Mouse (Mus musculus): ENCODE results near the gene Arl6ip4. TPM values are rescaled to one million over a fixed set of nuclear protein-coding genes. Genes with fewer than 3 reads are reported as not detected.

The Arl6ip4 gene
- 10 to 100 TPM; 54.3 to 60.0 TPM for total RNA-seq (2021)
- long read RNA-seq, transcript Arl6ip4-201 (5 exons, 1,192 nt), result major isoform, 87 of 102 reads
- long read RNA-seq, partial matches to known transcripts, result 5 of 102 reads
- long read RNA-seq, other reads (novel, unspliced or antisense), result 5 of 102 reads

DNA sequence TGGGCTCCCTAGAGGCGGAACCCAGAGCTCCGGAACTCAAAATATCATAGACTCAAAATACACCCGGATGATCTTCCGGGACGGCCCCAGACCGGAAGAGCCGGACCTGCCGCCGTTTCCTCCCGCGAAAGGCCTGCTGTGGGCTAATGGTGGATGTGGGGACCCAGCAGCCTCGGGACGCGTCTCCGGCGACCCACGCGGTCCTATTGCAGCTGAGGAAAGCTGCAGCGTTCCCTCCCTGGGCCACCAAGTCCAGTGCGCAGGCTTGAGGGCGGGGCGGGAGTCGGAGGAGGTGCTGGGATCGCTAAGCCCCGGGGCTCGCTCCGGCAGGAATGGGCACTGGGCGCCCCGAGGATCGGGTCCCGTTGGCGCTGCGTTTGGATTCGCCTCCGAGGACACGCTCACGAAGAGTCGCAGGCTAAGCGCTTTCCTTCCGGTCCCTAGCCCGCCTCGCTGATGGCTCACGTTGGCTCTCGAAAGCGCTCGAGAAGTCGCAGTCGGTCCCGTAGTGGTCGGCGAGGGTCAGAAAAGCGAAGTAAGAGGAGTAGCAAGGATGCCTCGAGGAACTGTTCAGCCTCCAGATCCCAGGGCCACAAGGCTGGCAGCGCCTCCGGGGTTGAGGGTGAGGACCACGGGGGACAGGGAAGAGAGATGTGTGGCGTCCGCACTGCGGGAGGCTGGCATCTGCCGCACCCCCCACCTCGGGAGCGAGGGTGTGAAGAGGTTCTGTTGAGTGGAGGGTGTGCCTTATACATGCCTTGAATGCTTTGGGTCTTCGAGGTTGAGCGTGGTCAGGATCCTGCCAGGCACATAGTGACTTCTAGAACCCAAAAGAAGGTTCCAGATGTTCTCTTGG is at the start of gene Arl6ip4:
Gene Arl6ip4, plus strand, starts transcription at position 100 of the 856 bp plus-strand sequence.
- DNase-seq (ENCODE audit: low spot score in 2 of 2), result peak; percentile 86 to 91

DNA sequence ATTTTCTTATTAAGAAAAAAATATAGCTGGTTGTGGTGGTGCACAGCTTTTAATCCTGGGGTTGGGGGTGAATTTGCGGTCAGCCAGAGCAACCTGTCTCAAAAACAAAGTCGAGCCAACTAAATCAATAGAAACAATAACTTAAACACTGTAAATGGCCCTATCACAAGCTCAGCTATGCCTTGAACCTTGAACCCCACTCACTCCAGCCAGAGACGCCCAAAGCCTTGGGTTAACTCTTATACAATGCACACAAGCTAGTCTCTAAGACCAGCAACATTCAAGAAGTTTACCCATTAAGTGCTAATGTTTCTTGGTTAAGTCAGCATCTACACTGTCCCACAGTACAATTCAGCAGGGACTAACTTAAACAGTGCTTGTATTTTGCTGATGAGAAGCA is 46.2 kb upstream of the Arl6ip4 start:
- no peak for DNase-seq (ENCODE audit: low spot score in 2 of 2)

DNA sequence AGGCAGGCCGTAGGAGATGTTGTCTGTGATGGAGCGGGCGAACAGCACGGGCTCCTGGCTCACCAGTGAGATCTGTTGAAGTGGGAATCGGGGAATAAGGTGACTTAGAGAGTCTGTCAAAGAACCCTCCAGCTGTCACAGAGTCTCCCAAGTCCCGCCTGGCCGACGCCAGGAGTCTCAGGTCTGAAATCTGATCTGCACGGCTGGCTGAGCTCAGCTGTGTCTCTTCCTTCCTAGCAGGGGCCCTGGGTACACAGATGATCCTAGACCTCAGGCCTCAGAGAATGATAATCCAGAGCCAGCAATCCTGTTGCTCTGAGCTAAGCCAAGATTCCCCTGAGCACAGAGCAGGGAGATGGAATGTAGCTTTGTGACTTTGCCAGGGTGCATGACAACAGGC is 42.2 kb upstream of the Arl6ip4 start:
- DNase-seq (ENCODE audit: low spot score in 2 of 2), result no peak

DNA sequence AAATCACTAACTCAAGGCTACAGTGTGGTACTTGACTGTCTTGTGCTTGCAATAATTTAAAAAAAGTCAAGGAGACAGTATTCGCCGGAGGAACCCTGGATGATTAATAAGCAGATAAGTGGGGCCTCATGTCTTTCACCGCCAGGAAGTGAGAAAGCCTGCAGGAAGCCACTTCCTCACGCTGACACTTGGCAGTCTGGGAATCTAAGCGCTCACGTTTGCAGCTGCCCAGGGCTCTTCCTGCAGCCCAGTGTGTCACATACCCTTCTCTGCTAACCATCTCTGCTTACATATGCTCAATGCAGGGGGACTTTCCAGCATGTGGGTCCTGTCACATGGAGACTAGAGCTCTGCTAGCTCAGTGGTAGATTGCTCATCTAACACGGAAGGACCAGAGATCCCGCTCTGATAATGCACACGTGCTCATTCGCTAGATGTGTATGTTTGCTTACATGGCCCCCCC is 41.0 kb upstream of the Arl6ip4 start:
- no peak for DNase-seq (ENCODE audit: low spot score in 2 of 2)

DNA sequence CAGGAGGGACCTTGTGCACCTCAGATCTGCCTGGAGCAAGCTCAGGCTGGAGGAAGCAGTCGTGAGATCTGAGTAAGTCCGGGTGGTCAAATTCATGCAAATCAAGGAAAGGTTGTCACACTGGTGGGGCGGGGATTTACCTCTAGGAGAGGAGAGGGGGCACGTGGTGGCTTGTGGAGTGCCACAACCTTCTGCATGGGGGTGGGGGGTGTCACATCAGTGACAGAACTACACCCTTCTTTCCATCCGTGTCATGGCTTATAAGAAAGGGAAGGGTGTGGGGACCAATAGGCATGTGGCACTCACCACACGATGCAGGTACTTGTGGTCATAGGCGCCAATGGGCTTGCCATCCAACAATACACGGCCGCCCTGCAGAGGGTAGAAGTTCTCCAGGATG is 40.2 kb upstream of the Arl6ip4 start:
- DNase-seq (ENCODE audit: low spot score in 2 of 2), result no peak

DNA sequence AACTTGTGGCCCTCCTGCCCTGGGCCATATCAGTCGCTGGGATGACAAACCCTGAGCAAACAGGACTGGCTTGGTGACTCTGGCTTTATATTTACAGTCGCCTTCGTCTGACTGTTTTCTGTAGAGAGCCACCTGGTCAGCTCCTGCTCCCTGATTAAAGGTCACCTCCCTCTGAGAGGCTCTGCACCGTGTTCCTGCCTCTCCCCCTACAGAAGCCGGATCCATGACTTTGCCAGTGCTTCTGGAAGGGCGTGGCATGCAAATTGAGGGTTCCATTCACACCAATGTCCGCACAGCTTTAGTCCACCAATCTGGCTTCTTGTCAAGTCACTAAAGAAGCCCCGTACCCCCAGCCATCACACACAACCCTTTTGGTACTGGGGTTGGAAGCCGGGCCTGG is 39.3 kb upstream of the Arl6ip4 start:
- DNase-seq (ENCODE audit: low spot score in 2 of 2), result no peak

DNA sequence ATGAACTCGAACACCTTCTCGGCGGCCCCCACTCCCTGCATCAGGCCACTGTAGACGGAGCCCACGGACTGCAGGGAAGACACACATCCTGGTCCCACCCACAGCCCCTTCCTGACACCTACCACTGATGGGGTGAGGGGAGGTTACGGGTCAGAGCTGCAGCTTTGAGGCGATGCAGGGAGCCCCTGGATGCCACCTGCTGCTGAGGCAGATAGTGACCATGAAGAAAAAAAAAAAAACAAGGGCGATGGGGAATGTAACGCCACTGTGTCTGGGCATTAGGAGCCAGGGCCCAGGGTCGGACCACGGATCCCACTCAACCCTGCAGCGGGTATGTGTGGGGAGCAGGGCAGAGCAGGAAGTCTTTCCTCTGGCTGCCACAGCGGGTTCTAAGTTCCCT is 38.6 kb upstream of the Arl6ip4 start:
- DNase-seq (ENCODE audit: low spot score in 2 of 2), result no peak

DNA sequence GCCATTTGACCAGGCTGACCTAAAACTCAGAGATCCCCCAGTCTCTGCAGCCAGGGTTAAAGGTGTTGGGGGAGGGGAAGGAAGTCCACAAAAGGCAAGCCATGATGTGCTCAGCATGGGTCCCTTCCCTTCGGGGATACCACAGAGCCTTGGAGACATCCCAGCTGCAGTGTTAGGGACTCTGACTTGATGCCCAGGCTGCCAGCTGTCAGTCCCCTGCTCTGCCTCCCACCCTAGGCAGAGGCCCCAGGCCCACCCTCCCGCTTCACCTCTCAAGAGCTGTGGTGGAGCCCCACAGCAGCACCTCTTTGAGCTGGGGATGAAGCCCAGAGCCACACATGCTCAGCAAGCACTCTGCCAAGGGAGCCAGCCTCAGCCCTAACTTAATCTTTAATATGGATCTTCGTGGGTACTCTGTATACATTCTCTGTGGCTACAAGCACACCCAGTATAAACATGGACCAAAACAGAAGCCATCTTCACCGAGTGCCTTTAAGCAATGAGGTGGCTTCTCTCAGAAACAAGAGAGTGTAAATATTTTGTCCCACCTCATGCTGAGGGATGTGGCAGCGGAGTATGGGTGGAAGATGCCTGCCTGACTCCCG is 37.9 kb upstream of the Arl6ip4 start:
- no peak for DNase-seq (ENCODE audit: low spot score in 2 of 2)

DNA sequence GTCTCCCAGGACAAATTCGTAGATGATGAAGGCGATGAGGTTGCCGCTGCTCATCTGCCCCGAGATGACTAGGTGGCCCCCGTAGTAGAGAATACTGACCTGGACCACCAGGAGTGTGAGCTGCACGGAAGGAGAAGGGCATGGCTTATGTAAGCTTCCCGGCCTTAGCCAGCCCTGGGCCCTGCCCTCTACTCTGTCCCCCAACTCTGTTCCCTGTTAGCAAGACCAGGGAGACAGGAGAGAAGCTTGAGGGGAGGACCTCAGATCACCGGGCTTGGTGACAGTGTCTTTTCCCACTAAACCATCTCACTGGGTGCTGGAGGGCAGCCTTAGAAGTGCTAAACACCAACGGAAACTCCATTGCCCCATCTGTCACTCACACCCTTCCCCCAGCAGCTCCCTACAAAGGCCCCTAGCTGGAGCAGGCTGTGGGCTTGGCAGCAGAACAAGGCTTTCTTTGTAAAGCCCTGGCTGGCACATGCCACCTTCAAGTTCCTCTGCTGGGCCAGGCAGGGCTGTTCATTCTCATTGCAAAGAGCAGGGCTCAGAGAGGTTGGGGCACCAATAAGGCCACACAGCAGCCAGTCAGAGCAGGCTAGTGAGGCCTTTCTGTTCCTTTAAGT is 37.0 kb upstream of the Arl6ip4 start:
- DNase-seq (ENCODE audit: low spot score in 2 of 2), result peak; percentile 79 to 80

DNA sequence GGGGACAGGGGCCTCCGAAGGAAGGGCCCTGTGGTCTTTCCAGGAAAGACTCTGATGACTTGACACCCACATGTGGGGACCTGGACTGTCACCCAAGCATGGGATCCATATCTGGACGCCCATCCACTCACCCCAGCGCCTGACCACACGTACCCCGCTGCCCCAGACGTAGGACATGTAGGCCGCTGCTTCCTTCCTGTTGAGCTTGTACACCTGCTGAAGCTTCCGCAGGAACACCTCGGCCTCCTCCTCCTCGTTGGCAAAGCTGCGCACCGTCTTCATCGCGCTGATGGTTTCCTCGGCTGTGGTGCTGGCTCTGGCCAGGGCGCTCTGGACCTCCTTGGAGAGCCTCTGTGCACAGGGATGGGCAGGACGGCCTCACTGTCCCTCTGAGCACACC is 36.0 kb upstream of the Arl6ip4 start:
- DNase-seq (ENCODE audit: low spot score in 2 of 2), result no peak

DNA sequence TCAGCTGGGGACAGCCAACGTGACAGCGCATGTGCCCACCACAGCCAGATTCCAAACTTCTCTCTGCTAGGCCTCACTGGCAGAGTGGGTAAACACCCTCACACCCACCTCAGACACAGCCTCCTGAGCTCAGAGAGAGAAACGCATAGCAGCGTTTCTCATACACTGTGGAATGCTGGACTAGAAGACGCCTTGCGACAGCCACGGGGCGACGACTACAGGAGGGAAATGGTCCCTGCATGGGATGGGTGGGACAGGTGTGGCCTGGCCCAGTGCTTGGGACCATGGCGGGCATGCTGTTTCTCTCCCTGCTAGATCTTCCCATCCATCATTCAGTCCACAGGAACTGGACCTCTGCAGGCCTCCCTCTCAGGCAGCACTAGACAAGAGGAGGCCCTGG is 33.4 kb upstream of the Arl6ip4 start:
- DNase-seq (ENCODE audit: low spot score in 2 of 2), result no peak

DNA sequence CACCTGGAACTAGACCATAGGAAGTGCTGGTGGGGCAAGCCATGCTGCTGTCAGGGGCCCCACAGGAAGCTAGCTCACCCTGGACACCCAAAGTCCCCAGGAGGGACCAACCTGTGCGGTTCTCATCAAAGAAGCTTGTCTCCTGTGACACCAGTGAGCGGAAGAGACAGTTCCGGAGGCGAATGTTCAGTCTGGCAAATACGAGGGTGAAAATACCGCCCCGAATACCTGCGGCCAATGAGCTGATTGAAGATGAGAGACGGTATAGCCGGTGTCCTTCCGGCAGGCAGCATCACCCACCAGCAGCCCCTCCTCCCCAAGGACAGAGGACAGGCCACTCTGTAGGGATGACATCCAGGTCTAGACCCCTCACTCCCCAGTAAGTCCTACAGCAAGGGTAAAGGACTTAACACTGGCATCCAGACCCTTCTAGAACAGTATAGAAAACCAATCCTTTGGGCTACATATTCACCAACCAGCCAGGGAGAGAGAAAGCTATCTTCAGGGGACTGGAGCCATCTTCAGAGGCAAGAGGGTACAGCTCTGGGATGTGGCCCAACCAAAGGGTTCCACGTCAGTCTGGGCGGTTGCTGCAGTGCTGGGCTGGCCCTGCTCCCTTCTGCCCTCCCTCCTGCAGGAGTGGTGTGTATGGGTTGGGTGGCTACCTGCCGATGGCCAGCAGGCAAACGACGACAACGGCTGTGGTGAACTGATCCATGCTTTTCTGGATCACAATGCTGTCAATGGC is 32.8 kb upstream of the Arl6ip4 start:
- no peak for DNase-seq (ENCODE audit: low spot score in 2 of 2)

DNA sequence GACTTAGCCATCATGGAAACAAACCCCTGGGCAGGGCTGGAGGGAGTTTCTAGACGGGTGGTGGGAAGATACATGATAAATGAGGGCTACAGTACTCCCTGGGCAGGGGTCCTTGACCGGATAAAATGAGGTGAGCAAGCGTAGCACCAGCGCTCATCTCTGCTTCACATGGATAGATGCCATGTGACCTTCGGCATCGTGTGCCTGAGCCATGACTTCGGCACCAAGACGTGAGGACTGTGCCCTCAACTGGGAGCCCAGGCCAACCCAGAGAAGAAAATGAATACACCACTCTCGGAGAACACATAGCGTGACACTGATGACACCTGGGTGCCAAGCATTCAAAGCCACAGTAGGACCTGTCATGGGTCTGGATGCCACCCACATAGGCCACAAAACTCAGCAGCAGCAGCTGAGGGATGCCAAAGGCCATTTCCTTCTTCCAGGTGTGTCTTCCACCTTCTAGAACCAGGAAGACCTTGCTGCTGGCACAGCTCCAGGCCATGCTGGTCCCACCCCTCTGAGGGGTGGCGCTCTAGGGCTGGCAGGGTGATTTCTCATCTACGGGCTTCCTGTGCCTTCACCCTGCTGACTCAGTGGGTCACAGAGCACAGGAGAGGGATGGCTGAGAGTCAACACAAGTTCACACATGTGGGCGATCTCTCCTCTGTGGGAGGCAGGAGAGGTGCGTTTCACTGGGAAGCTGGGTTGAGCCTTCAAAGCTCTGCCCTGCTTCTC is 31.9 kb upstream of the Arl6ip4 start:
- no peak for DNase-seq (ENCODE audit: low spot score in 2 of 2)

DNA sequence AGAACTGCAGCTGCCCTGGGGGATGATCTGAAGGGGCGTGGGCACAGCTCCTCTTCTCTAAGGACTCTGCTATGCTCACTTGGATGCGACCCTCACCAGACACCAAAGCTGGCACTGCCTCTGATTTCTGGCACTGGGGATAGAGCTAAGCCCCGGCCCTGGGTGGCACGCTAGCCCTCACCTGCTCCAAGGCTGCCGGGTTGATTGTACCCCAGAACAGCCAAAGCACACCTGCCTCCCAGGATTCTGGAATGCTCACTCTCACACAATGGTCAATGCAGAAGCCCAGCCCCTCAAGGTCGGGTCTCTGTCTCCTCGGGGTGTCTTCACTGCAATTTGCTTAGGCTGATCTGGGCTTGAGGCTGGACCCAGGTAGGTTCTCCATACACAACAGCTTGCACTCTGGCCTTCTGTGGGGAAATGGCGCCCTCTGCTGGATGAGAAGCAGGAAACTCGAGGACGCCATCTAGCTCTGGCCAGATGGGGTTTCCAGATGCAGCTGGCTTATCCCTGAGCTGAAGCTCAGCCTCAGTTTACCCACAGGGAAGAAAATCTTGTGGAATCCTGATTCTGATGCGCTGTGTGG is 31.2 kb upstream of the Arl6ip4 start:
- peak; percentile 90 to 93 for DNase-seq (ENCODE audit: low spot score in 2 of 2)

DNA sequence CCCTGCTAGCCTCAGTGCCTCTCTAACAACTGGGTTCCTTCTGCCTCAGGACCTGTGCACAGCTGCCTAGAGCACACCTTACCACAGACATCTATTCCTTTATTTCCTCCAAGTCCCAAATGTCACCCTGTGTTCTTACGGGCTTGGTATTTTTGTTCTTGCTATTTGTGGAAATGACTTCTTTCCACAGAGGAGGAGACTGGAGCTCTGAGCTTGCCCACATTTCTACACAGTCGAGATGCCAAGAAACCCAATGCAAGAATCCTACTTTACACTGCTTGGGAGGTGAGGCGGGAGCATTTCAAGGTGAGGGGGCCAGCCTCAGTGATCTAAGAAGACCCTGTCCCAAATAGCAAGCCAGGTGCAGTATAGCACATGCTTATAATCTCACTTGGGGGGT is 30.4 kb upstream of the Arl6ip4 start:
- DNase-seq (ENCODE audit: low spot score in 2 of 2), result no peak

DNA sequence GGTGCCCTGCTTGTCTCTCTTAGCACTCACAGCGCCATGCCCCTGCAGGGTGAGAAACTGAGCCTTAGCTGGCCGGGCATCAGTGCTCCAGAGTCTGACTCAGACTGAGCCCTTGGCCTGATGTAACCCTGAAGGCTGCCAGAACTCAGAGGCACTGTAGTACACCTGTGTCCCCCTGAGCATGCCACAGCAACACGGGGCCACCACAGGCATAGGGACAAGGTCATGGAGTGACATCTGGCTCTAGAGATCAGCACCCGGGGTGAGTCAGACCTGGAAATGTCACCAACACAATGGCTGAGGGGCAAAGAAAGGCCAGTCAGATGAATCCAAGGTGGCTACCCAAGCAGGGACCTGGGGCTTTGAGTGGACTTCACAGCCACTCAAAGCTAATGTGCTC is 29.0 kb upstream of the Arl6ip4 start:
- no peak for DNase-seq (ENCODE audit: low spot score in 2 of 2)

DNA sequence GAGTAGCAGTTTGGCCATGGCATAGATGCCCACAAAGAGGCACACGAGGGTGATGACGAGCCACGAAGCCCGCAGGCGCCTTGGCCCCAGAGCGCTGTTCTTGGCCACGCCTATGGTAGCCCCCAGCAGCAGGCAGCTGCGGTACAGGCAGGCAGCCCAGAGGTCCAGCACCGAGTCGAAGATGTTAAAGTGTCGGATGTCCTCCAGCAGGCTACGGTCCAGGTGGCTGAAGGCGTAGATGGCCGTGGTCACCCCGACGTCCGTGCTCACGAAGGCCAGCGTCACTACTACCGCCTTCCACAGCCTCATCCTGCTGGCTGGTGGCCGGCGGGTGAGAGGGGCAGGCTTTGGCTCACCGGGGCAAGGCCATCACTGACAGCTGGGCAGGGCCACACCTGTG is 26.0 kb upstream of the Arl6ip4 start:
- no peak for DNase-seq (ENCODE audit: low spot score in 2 of 2)

DNA sequence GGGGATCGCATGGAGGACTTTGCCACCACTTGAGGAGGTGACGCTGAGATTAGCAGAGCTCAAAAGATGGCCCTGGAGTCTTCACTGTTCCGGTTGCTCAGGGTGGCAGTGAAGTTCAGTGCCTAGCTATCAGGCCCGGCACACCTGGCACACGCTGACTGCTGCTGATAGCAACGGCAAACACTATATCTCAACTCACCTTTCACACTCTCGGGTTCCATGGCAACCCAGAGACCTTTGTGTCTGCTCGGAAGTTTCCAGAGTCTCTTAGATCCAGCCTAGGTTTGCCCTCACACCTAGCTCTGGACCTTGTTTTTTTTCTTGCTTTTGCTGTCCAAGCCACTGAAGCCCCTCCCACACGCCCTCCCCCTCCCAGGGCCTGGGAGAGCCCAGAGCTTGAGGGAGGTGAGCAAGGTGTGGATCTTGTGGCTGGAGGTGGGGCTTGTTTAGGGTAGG is 23.9 kb upstream of the Arl6ip4 start:
- no peak for DNase-seq (ENCODE audit: low spot score in 2 of 2)

DNA sequence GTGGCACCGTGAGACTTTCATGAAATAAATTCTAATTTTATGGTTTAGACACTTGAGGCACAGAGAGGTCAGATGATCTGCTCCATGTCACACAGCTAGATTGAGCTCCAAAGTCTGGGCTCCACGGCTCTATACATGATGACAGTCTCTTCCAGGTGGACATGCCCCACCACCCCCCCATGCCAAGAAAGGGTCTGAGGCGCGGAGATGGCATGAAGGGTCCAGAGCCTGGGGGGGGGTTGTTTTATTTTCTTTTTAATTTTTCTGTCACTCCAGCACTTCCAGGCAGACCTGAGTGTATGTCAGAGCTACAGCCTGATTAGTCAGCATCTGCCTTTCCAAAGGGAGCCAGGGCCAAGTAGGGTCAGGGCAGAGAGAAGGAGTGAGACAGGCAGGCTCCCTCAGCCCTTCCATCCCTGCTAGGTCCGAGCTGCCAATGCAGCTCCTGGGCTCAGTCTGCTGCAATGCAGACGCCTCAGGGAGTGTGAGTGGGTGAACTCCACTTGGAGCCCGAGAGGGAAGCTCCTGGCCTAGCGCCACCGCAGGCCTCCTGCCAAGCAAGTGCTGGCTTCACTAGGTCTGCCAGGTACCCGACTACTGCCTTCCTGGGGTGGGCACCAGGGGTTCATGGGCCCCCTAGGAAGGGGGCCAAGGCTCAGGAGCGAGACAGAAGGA is 22.6 kb upstream of the Arl6ip4 start:
- peak; percentile 65 to 70 for DNase-seq (ENCODE audit: low spot score in 2 of 2)

Measured in layer of hippocampus, postnatal 10 days (tissue).